Mouse (Mus musculus) spleen, embryonic (tissue): ENCODE measurements around the gene Plscr3.

Experiments used
- CTCF ChIA-PET: fragments of 350-600 bp; sonication (Branson Sonifier 250); formaldehyde crosslinking; loops from one replicate; lab custom pipeline; 2022; lab: Charles Lee

Plscr3 gene

GRCm38 (mm10) chr11:69846198-69846680 is at the start of gene Plscr3:
TSS of gene Plscr3 (plus strand) at chr11:69846376.
- CTCF ChIA-PET = no interaction called here

GRCm38 (mm10) chr11:69797924-69798323 is 48.3 kb upstream of the Plscr3 start:
- CTCF ChIA-PET = interaction anchor here (0.6 kb wide), 1 partner anchor 133 kb away, joined by 3 read pairs; no protein-coding TSS in a partner anchor

DNA sequence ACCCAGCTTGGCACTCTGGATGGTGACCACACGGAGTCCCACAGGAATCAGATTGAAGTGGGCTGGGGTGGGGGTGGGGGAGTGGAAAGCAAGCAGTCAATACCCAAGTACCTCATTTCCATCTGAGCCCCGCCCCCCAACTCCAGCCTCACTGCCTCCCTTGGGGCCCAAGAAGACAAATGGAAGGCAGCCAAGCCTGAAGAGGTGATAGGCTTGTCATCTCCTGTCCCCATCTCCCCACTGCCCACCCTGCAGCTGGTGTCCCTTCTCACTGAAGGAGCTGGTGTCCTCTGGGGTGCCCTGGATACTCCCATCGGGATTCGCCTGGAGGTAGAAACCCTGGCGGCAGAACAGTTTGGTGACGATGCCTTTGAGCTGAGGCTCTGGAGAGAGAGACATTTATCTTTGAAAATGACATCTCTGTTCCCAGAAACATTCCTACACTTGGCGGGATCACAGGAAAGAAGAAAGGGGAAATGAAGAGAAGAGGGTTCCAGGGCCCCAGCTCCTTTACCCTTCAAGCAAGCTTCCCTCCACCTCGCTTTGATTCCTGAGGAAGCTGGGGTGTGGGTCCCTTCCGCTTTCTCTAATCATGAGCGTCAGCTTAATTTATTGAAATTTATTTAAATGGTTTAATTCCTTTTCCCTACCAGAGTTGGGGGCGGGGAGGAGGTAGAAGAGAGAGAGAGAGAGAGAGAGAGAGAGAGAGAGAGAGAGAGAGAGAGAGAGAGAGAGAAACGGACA is 46.6 kb upstream of the Plscr3 start:
- CTCF ChIA-PET = interaction anchor here (0.7 kb wide), 3 partner anchors 45 to 512 kb away, joined by 4 to 18 read pairs (median 11); no protein-coding TSS in a partner anchor

DNA sequence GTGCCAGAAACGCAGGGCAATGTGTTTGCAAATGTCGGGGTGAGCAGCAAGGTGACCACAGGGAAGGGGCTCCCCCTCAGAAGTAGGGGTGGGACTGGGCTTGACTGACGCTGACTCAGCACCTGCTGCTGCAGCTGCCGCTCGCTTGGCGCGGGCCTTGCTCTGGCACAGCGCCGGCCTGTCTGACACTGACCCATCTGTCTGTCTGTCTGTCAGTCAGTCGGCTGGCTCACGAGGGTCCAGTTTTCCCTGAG is 46.1 kb upstream of the Plscr3 start:
- CTCF ChIA-PET = interaction anchor here (0.7 kb wide), 3 partner anchors 45 to 511 kb away, joined by 4 to 18 read pairs (median 11); no protein-coding TSS in a partner anchor

DNA sequence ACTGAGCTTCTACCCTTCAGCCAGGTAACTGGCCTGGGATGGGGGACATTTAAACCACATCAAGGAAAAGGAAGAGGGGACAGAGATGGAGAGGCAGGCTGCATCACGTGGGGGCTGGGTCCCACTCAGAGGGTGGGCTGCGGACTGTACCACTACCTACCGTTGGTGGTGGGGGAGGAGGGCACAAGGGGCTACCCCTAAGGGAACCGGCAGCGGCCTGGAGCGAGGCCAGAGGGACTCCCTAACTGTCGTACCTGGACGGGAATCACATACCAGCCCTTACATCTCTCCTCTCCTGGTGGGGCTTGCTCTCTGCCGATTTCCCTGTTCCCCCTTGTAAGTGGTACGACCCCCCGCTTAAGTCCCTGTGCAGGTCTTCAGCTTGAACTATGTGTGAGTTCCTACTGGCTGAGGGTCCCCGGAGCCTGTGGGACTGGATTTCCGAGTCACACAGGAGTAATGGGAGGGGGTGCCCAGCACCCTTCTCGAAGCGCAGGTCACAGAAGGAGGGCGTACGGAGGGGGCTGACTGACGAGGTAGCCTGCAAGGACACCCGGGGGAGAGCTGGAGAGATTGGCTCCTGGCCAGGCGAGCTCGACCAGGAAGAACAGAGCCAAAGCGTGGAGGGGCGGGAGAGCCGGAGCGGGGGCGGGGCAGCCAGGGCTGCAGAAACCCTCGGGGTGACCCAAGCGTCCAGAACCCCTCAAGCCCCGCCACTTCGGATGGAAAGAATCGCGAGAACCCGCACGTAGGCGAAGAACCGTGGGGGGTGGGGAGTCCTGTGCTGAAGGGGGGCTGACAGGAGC is 45.6 kb upstream of the Plscr3 start:
- CTCF ChIA-PET = no interaction called here

DNA sequence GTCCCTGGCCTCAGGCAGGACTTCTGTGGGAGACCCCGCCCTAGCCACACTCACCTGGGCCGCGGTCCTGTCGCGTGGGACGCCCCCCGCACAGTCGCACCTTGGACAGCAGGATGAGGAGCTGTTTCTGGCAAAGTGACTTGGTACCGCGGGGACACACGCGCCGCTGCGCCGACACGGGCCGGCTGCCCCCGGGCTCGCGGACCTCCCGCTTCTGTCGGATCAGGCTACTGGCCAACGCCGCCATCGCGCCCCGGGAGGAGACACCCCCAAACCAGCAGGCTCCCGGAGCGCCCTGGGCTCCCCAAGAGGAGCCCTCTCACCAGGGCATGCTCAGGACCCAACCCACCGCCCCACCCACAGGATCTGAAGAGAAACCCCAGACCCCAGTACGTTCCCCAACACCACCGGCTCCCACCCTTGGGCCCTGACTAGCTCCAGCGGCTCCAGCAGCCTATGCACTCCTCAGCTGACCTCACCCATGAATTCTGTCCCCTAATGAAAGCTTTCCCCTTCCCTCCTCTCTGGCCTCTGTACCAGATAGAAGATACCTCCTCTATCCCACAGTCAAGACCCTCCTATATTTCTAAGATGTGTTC is 44.7 kb upstream of the Plscr3 start, which contains the start of gene Fgf11:
TSS of gene Fgf11 (minus strand) at position 479 of the 599 bp plus-strand sequence.
- CTCF ChIA-PET = interaction anchor here (1.2 kb wide), 1 partner anchor 27 kb away, joined by 3 read pairs; no protein-coding TSS in a partner anchor

GRCm38 (mm10) chr11:69802648-69803105 is 43.5 kb upstream of the Plscr3 start:
- CTCF ChIA-PET = interaction anchor here (1.0 kb wide), 1 partner anchor 148 kb away, joined by 3 read pairs; no protein-coding TSS in a partner anchor

- CTCF ChIA-PET = interaction anchor here (0.6 kb wide), 1 partner anchor 35 kb away, joined by 3 read pairs; the partner anchor contains the start of gene Nlgn2
Measured at GRCm38 (mm10) chr11:69803328-69803727, 42.8 kb upstream of the Plscr3 start.

DNA sequence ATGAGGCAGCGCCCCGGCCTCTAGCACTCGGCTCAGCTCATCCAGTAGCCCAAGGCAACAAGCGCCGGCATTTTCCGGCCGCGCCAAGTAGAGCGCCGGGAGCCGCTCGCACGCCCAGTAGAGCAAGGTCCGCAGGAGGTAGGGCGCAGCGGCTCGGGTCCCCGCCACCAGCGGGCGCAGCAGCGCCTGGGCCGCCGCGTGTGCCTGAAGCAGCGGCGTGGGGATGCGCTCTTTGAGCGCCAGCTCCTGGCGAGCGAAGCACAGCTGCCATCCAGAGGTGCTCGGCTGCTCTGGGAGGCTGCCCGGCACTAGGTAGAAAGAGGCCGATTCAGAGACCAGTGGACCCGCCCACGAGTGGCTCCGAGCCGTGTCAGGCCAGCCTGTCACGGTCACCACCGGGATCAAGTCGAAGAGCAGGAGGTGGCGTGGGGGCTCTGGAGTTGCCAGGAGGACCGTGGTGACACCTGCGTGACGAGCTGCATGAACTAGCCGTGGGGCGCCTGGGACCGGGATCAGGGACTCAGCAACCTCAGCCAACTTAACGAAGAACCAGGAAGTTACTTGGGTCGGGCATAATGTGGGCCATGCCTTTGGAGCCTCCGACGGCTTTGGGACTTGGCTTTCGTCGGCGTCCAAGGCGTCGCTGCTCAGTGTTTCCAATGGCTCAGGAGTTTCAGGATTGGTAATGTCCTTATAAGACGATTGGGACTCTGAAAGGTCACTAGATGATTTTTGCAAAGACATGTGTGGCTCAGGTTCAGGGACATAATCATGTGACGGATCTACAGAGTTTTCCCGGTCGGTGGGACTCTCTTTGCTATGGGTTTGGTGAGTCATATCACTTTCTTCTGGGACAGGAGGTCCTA is 42.2 kb upstream of the Plscr3 start:
- CTCF ChIA-PET = interaction anchor here (0.5 to 0.6 kb wide), 3 partner anchors 33 to 80 kb away, joined by 3 read pairs; partner anchors contain the start of gene Nlgn2

- CTCF ChIA-PET = interaction anchor here (0.6 kb wide), 1 partner anchor 33 kb away, joined by 3 read pairs; no protein-coding TSS in a partner anchor
Measured at GRCm38 (mm10) chr11:69804652-69804940, 41.6 kb upstream of the Plscr3 start.

DNA sequence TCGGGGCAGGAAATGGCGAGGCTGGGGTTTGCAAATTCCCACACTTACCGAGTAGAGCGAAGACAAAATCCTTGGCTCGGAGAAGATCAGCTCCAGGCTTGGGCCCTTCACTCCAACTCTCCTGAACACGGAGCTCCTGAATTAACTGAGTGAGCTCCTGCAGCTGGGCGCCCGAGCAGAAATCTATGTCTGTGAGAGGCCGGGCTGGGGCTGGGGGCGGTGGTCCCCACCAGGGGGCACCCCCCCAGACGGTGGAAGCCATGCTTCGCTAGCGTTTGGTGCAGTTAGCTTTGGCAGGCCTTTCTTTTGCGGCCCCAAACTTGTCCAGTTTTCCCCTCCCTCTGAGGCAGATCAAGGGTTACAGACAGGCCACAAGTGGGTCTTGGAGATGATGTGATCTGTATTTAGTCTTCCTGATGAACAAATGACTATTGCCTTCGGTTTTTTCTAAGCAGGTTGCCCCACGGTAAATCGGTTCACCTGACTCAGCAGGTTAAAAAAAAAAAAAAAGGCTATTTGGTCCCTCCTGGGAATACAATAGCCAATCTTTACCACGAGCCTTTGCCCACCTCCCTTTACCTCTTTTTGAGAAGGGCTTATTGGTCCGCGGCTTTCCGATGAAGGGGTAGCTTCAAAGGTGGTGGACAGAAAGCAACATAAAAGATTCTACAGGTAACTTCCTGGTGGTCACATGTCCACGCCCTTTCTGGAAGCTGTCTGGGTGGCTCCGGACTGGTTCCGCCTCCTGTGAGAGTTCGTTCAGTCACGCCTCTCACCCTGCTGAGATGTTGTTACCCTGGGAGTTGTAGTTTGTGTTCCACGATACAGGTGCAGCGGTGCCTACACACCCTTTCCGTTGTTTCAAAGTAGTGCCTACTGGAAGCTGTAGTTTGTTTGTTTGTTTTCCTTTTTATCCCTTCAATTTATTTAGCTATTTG is 40.9 kb upstream of the Plscr3 start, which contains the start of gene Tmem102:
TSS of gene Tmem102 (minus strand) at position 653 of the 938 bp plus-strand sequence.
- CTCF ChIA-PET = interaction anchor here (0.6 to 0.7 kb wide), 2 partner anchors 45 to 129 kb away, joined by 3 to 10 read pairs; no protein-coding TSS in a partner anchor

GRCm38 (mm10) chr11:69806378-69806777 is 39.8 kb upstream of the Plscr3 start:
- CTCF ChIA-PET = no interaction called here

DNA sequence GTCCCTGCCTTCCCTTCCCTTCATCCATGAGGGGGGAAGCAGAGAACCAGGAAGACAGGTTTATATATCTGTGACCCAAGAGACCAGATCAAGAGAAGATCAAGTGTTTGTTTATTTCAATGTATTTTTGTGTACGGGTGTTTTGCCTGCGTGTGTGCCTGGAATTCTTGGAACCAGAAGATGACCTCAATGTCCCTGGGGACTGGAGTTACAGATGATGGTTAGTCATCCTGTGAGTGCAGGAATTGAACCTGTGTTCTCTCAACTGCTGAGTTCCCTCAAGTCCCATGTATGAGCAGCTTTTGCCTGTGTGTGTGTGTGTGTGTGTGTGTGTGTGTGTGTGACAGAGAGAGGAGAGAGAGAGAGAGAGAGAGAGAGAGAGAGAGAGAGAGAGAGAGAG is 38.5 kb upstream of the Plscr3 start:
- CTCF ChIA-PET = interaction anchor here (0.7 kb wide), 1 partner anchor 120 kb away, joined by 6 read pairs; no protein-coding TSS in a partner anchor

DNA sequence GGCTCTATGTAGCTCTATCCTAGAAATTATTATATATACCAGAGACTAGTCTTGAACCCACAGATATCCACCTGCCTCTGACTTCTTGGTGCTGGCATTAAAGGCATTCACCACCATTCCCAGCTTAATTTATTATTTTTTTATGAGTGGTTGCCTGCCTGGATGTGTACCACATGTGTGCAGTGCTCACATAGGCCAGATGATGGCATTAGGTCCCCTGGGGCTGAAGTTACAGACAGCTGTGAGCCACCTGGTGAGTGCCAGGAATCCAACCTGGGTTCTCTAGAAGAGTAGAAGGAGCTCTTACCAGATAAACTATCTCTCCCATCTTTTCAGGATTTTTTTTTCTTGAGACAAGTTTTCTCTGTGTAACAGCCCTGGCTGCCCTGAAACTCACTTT is 35.9 kb upstream of the Plscr3 start:
- CTCF ChIA-PET = interaction anchor here (0.6 to 0.7 kb wide), 2 partner anchors 156 to 707 kb away, joined by 8 to 24 read pairs; no protein-coding TSS in a partner anchor

DNA sequence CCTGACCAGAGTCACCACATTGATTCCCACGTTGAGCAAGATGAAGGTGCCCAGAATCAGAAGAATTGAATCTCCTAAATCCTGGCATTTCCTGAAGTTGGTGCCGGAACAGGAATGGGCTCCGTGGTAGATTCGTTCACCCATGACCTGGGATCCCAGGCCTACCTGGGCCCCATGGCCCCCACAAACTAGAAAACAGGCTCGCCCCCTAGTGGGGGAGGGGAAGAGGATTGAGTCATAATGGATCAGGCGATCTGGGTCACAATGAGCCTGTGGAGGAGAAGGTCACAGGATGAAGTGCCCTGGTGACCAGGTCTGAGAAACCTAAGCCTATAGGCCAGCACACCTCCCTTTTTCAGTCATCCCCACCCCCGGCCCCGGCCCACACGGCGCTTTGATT is 31.0 kb upstream of the Plscr3 start, which contains the start of gene Gm39566:
TSS of gene Gm39566 (minus strand) at position 144 of the 400 bp plus-strand sequence.
- CTCF ChIA-PET = no interaction called here

- CTCF ChIA-PET = no interaction called here
Measured at GRCm38 (mm10) chr11:69816520-69816919, 29.7 kb upstream of the Plscr3 start.

- CTCF ChIA-PET = no interaction called here
Measured at GRCm38 (mm10) chr11:69818365-69818764, 27.8 kb upstream of the Plscr3 start, which contains the start of gene Spem2. TSS of gene Spem2 (minus strand) at chr11:69818465.

DNA sequence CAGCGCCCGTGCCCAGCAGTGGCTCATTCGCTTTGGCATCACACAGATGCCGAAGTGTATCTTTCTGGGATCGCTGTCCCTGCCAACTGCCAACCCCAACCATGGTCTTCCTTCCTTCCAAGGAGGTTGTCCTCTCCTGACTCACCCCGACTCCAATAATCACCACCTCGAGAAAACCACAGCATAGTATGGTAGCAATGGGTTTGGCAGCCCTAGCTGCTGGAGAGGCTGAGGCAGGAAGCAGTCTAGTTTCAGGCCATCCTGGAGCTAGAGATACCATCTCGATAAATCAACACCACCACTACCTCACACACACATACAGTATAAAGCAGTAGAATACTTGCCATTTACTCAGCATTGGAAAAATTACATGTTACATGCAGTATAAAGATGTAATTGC is 27.3 kb upstream of the Plscr3 start:
- CTCF ChIA-PET = no interaction called here

GRCm38 (mm10) chr11:69822080-69822479 is 24.1 kb upstream of the Plscr3 start, which contains the start of gene Spem1:
TSS of gene Spem1 (minus strand) at chr11:69822180.
- CTCF ChIA-PET = interaction anchor here (0.6 kb wide), 1 partner anchor 58 kb away, joined by 3 read pairs; no protein-coding TSS in a partner anchor
